Mouse (Mus musculus): ENCODE measurements around the gene Eno1.
"Not testable (repeated sequence)": the region's sequence is repeated elsewhere in the genome, so short reads cannot be mapped to it uniquely, and the experiment has no call there.

The Eno1 gene

DNA sequence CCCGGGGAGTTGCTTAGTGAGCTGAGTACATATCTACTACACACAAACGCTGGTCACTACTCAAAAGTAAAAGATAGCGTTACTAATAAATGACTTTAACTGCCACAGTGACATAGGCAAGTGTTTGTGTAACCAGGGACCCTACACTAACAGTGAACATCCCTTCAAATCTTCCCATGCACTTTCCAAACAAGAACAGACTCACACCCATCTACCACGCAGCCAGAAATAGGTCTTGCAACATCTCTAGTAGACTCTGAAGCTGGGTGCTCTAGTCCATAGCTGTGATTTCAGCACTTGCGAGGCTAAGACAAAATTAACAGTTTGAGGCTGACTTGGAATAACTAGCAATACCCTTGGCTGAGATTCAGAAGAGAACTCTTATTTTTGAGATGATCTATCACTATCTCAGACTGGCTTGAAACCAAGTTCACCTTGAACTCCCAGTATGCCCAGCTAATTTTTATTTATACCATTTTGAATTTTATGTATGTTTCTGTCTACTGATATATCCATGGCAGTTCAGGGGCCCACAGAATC, 13.3 kb downstream of the Eno1 start:
- no peak for DNase-seq (ENCODE audit: low read depth, low spot score)

DNA sequence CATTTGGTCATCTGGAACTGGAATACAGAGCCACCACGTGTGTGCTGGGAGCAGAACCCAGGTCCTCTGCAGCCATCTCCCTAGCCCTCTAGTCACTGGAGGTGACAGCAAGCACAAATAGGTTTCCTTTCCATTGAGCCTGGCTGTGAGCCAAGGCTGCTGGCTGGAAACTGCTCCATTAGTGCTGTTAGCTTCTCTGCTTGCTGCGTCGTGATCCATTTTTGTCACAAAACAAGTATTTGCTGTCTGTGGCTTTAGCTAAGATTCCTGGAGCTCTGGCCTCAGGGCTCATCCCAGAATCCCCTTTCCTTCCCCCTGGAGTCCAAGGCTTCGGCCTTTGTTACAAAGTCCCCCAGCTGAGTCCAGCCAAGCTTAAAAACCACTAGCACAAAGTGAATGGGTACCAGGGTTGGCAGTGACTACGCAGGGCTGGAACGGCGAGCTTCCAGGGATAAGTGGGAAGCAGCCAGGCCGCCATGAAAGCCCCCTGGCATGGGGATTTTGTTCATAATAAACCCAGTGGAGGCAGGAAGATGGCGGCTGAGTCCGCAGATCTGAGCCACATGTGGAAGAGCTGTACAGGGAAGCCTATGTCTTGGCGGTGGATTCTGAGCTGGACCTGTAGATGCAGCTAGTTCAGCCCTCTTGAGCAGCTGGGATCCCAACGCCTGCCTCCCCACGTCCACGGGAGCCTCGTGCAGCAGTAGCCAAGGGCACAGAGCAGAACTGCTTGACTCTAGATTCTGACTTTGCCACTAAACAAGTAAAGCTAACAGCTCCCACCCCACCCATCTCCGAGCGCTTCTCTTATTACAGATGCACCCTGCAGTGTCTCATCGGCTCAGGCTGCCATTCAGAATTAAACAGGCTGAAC, 14.3 kb downstream of the Eno1 start:
- peak; percentile 46 for DNase-seq (ENCODE audit: low read depth, low spot score)

DNA sequence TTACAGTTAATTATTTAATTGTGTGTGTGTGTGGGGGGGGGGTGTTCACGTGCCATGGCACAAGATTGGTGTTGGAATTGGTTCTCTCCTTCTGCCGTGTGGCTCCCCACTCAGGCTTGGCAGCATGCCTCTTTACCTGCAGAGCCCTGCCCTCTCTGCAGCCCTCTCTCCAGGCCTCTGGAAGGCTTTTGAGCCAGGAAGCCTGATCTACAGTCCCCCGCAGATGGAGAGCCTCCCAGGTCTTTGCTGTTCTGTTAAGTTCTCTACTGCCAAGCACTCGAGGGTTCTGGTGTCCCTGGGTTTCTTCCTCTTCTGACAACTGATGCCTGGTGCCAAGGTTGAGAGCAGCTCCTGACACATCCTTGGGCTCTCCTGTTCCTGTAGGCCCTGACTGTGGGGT, 17.9 kb downstream of the Eno1 start:
- DNase-seq (ENCODE audit: low read depth, low spot score) = no peak

DNA sequence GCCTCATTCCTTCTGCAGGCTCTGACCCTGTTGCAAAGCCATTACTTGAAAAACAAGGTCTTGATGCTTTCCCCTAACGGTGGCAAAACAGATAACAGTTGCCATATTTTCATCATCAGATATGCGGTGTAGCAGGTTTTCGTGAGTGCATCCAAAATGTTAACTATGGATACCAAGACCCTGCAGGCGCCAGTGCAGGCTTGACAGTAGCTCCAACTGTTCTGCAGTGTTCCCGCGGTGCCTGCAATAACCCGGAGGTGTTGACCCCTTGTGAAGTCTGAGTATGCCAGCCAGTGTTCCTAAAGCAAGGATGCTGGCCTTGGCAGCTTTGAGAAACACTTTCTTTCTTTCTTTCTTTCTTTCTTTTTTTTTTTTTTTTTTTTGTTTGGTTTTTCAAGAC, 18.7 kb downstream of the Eno1 start:
- DNase-seq (ENCODE audit: low read depth, low spot score) = no peak

DNA sequence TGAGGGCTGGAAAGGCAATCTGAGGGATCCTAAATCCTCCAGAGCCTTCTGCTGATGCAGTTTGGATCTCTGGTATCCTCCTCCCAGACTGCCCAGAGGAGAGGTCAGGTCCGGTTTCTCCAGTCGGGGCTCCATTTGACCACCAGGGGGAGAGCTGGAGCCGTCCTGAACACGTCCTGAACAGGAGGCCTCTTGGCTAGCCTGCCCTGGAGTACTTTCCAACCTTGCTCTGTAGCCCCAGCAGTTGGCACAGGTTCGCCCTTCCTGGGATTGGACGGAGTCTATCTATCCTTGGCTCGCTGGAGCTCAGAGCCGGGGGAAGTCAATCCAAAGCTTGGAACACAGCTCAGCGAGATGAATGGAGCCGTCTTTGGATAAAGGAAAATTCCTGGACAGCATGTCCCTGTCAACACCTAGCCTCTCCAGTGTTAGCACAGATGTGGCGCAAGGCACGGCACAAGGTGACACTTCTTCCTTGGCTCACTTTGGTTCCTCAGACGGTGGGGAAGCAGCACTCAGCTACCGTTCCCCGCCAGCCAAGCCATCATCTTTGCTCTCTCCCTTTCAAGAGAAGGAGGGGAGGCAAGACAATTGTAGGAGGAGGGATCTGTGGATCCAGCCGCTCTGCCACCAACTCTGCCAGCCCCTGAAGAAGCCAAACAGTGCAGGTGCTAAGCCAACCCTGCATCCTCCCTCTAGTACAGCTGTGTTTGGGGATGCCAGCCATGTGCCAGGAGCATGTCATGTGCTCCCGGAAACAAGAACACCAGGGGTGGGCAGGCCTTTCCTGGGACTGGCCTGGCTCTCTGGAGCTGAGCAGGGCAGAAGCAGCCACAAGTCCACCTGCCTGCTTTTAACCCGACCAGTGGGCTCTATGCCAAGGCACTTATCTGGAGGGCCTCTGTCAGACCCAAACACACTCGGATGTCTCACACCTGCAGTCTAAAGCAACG, 21.0 kb downstream of the Eno1 start:
- DNase-seq (ENCODE audit: low read depth, low spot score) = peak; percentile 89

DNA sequence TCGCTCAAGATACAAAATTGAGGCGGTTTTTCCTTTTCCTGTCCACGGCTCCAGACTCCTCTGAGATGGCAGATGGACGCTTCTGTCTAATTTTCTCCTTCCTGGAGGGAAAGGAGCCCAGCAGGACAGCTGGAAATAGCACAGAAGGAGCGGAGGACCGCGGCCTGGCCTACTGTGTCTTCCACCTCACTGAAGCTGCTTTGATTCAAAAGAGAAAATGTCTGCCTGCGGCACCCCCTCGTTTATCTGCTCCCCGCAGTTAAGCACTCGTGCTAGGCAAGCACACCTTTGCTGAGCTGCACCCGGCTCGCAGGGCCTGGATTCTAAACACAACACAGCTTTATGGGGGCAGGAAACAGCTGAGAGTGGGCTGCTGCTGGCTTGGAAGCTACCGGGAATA, 21.9 kb downstream of the Eno1 start:
- no peak for DNase-seq (ENCODE audit: low read depth, low spot score)

DNA sequence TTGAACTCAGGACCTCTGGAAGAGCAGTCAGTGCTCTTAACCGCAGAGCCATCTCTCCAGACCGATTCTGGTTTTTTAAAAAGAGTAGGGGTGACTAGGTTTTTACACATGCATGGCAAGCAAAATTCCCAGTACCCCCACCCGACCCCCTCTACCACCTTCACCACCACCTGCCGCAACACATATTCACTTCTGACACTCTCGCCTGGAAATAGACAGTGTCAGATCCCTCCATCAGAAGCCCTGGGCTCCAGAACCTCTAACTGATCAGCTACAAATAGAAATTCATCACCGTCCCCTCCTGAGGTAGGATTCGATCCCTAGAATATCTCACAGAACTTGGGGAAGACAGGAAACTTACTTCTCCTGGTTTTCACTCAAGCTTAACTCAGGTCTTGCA, 23.1 kb downstream of the Eno1 start:
- no peak for DNase-seq (ENCODE audit: low read depth, low spot score)

DNA sequence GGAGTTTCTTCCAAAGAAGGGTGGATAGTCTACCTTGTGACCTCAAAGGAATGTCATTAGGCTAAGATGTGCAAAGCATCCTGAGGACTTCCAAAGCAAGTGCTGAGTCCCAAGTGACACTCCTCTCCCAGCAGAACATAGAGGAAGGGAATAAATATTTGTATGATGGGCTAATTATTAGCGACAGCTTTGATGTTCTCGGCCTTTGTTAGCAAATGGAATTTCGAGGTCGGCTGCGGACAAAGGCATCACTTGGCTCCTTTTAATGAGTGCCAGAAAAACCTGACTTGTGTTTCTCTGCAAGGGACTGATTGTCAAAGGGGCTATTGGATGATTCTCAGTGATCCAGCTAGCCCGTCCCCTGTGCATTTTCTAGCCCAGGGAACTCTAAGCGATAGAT, 23.6 kb downstream of the Eno1 start:
- DNase-seq (ENCODE audit: low read depth, low spot score) = no peak

DNA sequence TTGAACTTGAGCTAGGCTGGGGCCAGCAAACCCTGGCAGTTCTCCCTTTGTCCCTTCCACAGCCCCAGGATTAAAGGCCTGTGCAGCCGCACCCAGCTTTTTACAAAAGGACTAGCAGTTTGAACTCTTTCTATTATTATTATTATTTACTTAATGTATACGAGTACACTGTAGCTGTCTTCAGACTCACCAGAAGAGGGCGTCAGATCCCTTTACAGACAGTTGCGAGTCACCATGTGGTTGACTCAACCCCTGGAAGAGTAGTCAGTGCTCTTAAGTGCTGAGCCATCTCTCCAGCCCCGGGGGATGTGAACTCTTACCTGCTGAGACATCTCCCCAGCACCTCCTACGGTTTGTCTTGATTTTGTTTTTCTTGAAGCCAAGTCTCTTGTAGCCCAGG, 24.2 kb downstream of the Eno1 start:
- peak; percentile 64 for DNase-seq (ENCODE audit: low read depth, low spot score)

DNA sequence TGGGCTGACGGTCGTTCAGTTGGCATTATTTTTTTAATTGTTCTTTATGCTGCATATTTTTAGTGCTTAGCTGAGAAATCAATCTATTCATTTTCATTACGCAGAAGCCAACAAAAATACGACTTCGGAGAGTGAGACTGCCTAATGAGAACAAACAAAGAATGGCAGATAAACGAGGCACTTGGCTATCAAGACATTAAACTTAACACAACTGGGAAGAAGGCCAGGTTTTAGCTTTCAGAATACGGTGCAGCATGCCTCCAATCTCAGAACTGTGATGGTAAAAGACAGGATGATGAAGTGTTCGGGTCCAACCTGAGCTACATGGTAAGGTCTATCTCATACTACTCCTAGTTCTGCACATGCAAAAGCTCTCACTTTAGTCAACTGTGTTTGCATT, 25.8 kb downstream of the Eno1 start:
- no peak for DNase-seq (ENCODE audit: low read depth, low spot score)

DNA sequence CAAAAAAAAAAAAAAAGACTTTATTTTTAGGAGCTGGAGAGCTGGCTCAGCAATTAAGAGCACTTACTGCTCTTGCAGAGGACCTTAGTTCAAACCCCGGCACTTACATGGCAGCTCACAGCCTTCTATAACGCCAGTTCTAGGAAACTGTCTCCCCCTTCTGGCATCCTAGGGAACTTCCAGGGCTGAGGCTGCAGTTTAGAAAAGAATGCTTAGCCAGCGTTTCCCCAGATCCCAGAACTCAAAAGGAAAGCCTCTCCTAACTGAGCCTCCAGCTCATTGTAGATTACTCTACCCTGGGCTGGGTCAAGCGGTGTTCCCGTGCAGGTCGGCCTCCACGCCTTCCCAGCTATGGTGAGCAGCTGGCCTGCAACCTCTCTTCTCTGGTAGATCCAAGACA, 28.4 kb downstream of the Eno1 start:
- DNase-seq (ENCODE audit: low read depth, low spot score) = no peak

DNA sequence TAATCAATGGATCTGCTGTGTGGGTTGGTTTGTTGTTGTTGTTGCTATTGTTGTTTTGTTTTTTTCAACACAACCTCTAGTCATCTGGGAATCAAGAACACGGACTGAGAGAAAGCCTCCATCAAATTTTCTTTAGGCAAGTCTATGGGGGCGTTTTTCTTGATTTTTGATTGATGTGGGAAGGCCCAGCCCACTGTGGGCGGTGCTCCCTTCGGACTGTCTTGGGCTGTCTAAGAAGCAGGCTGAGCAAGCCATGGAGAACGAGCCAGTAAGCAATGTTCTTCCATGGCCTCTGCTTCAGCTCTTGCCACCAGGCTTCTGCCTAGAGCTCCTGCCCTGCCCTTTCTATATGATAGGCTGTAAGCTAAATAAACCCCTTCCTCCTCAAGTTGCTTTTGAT, 28.9 kb downstream of the Eno1 start:
- DNase-seq (ENCODE audit: low read depth, low spot score) = no peak

DNA sequence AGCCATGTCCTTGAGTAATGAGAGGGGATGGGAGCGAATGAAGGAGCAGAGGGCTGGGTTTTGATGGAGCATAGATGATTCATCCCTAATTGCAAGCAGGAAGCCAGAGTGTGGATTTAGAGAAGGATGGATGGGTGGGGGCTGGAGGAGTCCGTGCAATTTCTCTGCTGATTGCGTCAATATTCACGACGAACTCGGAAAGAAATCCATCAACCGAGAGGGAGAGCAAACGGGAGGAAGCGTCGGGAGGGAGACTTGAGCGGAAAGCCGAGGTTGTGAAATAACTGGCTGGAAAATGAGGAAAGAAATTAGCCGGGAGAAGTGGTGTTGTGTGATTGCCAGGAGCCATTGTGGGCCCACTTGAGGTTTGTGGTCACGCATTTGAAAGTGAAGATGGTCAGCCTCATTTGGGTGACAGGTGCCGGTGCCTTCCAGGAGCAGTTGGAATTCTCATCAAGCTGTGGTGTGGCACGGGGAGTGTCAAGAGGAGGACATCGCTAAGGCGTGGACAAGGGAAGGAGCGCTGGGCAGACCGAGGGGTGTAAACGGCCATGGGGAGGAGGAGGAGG, 30.2 kb downstream of the Eno1 start:
- DNase-seq (ENCODE audit: low read depth, low spot score) = peak; percentile 88

DNA sequence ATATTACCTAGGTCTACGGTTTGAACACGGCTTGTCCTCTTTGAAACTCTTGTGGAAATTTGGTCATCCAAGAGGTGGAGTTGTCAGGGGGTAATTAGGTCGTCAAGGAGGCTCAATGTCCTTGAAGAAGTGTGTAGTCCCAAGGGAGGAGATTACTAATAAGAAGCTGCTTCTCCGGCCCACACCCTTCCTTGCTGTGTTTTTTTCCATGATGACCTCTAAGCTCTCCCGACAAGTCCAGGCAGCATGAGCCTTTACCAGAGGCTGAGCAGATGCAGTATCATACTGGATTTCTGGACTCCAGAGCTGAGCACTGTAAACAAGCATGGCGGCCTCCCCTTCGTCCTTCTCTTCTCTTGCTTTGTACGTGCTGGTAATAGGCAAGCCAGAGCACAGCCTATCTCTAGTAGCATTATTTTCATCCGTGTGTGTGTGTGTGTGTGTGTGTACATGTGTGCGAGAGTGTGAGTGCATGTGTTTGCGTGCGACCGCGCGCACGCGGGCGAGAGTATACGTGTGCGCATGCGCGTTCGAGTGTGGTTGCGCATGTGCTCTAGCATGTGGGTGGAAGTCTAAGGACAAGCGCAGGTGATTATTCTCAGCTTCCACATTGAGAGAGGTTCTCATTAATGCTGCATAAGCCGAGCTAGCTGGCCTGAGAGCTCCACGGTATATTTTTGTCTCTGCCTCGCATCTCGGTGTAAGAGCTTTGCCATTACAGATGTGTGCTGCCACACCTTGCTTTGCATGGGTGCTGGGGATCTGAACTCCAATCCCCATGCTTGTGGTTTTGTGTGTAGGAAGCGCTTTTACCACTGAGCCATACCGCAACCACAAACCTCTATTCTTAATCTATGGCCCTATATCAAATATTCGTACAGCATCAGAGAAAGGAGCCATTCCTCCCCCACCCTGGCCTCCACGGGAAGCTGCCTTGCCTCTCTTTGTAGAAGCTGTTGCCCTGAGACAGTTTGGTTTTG, 32.4 kb downstream of the Eno1 start:
- no peak for DNase-seq (ENCODE audit: low read depth, low spot score)

DNA sequence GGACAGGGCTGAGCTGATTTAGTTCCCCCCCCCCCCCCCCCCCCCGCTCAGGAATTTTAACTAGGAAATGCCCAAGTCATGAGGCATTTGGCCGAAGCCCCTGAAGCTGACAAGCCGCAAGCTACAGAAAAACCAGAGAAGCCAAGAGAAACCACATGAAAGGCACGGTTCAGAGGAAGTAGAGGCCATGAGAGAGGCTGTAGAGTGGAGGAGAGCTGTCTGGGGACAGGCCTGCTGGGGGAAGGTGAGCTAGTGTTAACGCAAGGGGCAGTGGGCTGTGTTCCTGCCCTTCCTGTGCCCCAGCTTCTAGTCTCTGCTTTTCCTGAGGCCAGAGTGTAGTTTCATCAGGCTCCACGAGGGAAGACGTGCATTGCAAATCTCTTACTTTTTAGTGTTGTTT, 33.2 kb downstream of the Eno1 start:
- DNase-seq (ENCODE audit: low read depth, low spot score) = peak; percentile 98

DNA sequence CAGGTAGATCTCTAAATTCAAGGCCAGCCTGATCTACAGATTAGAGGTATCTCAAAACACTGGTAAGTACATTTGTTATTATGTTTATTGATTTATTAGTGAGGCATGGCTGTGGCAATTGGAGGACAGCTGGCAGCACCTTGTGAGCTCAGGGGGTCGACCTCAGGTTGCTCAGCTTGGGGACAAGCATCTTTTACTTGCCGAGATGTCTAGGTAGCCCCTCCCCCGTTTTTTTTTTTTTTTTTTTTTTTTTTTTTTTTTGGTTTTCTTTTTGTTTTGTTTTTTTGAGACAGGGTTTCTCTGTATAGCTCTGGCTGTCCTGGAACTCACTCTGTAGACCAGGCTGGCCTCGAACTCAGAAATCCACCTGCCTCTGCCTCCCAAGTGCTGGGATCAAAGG, 34.2 kb downstream of the Eno1 start:
- not testable (repeated sequence) for DNase-seq (ENCODE audit: low read depth, low spot score)

DNA sequence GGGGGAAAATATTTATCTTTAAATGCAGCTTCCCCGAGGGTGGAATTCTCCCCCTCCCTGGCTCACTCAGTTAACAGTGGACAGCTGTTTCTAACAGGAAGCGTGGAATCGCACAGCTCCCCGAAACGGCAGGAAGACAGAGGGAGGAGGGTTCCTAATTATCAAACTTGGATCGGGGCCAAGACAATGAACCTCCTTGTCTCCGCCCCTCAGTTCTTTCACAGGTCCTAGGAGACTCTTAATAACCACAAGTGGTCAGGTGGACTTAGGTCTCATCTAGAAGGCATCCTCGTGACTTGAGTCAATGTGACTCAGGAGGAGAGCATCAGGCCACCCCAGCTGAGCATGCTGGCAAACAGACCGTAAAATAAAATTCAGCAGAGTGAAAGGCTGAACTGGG, 36.2 kb downstream of the Eno1 start:
- peak; percentile 94 for DNase-seq (ENCODE audit: low read depth, low spot score)

DNA sequence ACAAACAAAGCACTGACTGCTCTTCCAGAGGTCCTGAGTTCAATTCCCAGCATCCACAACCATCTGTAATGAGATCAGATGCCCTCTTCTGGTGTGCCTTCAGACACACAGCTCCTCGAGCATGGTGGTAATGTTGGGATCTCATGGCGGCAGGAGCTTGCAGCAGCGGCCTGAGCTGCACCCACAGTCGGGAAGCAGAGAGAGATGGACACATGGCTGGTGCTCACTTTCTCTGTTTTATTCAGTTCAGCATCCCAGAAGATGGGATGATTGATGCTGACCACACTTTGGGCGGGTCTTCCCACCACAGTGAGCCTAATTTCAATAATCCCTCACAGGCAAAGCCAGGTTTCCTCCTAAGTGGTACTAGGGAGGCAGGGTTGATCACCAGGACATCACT, 39.0 kb downstream of the Eno1 start:
- DNase-seq (ENCODE audit: low read depth, low spot score) = no peak

DNA sequence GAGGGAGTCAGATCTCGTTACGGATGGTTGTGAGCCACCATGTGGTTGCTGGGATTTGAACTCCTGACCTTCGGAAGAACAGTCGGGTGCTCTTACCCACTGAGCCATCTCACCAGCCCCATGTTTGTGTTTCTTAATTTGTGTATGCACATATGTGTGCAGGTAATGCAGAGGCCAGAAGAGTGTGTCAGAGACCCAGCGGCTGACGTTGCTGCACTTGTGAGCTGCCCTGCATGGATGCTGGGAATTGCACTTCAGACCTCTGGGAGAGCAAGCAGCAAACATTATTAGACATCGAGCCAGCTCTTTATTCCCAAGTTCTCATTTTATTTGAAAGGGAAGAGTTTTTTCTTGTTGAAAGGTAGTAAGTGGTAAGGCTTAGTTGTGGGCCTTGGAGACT, 42.8 kb downstream of the Eno1 start:
- not testable (repeated sequence) for DNase-seq (ENCODE audit: low read depth, low spot score)

DNA sequence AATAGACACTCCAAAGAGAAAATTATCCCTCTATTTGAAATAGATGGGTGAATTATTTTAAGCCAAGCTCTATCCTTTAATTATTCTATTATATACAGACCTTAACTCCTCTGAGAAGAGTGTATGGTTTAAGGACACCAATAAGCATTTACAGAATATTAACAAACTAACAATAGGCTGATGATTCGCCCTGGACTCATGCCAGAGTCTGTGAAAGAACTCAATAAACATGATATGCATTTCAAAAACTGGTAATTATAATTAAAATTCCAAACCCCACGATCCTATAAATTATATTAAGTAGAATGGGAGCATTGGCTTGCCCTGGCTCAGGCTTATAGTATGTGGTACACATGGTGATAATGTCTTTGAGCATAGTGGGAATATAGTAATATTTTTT, 43.5 kb downstream of the Eno1 start:
- no peak for DNase-seq (ENCODE audit: low read depth, low spot score)

DNA sequence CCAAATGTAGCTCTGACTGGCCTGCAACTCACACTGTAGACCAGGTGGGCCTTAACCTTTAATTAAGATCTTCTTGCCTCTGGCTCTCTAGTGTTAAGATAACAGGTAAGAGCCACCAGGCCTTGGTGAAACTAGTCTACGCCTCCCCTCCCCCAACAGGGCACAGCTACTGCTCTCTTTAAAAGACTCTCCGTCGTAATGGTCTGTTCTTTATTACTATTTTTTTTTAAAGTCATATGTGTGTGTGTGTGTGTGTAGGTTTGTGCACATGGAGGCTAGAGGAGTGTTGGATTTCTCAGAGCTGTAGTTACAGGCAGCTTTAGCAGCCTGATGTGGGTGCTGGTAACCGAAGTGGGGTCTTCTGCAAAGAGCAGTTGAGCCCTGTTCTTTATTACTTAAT, 43.9 kb downstream of the Eno1 start:
- no peak for DNase-seq (ENCODE audit: low read depth, low spot score)

Data from 3T3-L1 (cell line).